Mouse (Mus musculus) liver, embryonic 14.5 days (tissue): ENCODE measurements around the gene Taar8c.
"Not testable (repeated sequence)": the region's sequence is repeated elsewhere in the genome, so short reads cannot be mapped to it uniquely, and the experiment has no call there.

Source experiments
- CTCF ChIP-seq: IDR thresholded peaks from 2 replicates; pipeline ENCODE4 v1.5.1; 2016; ENCODE audit warnings: antibody characterized with exemption, low read depth, control low read depth
- EP300 ChIP-seq: IDR thresholded peaks from 2 replicates; pipeline ENCODE4 v1.6.1; 2016; ENCODE audit warnings: antibody characterized with exemption, low read depth

DNA sequence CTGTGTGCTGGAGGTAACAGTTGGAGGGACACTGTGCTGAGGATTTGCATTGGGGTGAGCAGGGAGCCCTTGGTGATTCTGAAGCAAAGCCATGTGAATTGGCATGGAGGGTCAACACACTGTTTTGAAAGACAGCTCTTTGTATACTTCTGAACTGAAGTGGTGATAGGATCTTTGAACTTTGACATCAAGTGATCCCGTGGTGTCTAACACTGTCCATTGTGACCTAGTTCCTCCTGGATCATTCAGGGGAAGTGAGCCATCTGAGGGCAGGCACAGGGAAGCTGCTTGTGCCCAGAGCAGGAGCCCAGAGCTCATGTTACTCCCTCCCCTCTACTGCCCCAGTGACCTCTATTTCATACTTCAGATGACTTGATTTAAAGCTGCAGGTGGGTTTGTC is 1.6 kb upstream of the Taar8c start:
- not testable (repeated sequence) for TF ChIP-seq CTCF, EP300
